Mouse (Mus musculus) cerebellum, adult 9-11 months (tissue): ENCODE results near the gene Zfp988.
"Not testable (repeated sequence)": the region's sequence is repeated elsewhere in the genome, so short reads cannot be mapped to it uniquely, and the experiment has no call there.

ENCODE experiments used
- DNase-seq: peaks from one replicate; pipeline ENCODE4 v3.0.0; 2022

Zfp988 gene

GRCm38 (mm10) chr4:147305436-147305835 is at the start of gene Zfp988:
Gene Zfp988, plus strand, starts transcription at chr4:147305674.
- not testable (repeated sequence) for DNase-seq

DNA sequence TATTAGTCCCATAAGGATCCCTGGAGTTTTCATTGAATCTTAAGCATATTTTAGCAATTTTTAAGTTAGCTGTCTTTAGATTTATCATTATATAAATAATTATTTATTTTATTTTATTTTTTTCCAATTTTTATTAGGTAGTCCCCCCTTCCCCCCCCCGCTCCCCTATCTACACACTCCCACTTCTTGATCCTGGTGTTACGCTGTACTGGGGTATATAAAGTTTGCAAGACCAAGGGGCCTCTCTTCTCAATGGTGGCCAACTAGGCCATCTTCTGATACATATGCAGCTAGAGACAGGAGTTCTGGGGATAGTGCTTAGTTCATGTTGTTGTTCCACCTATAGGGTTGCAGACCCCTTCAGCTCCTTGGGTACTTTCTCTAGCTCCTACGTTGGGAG is 42.8 kb upstream of the Zfp988 start:
- DNase-seq: not testable (repeated sequence)

DNA sequence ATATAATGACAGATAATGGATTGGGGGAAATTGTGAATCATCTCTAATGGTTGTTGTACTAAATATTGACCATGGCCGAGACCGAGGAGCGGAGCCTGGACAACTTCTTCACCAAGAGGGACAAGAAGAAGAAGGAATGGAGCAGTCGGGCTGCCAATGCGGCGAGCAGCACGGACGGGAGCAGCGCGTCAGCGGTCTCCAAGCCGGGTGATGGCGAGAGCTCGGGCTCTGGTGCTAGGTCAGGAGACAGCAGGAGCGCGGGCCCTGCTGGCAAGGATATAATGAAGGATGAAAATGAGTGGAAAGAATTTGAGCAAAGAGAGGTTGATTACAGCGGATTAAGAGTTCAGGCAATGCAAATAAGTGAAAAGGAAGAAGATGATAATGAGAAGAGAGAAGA is 38.2 kb upstream of the Zfp988 start:
- DNase-seq: not testable (repeated sequence)

GRCm38 (mm10) chr4:147268735-147269134 is 36.7 kb upstream of the Zfp988 start:
- DNase-seq: not testable (repeated sequence)

DNA sequence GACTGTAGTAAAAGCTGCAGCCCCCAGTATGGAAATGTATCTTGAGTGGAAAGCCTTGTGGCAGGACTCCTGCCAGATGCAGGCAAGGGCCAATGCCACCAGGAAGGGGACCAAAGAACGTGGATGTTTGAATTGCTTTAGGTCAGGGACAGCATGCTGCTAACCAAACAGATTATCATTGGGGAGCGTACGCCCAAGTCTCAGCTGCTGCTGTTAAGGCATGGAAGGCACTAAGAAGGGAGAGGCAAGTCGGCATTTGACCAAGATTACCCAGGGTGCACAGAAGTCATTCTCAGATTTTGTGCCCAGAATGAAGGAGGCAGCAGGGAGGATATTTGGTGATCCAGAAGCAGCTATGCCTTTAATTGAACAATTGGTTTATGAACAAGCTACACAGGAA is 35.4 kb upstream of the Zfp988 start:
- DNase-seq: not testable (repeated sequence)

DNA sequence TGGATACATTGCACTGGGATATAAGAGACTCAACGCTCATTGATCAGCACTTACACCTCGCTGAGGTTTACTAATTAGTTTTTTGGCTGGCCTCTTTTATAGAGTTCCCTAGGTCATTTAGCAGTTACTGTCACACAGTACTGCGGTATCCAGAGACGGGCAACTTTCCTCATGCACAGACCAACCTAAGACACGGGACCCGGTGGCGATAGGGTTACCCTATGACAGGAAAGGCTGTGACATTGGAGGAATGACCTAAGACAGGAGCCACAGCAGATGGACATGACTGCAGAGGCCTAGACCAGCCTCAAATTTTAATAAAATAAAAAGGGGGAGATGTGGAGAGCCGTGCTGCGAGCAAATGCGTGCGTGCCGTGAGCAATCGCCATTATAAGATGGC is 33.9 kb upstream of the Zfp988 start:
- not testable (repeated sequence) for DNase-seq

GRCm38 (mm10) chr4:147275021-147275772 is 30.3 kb upstream of the Zfp988 start:
- not testable (repeated sequence) for DNase-seq

DNA sequence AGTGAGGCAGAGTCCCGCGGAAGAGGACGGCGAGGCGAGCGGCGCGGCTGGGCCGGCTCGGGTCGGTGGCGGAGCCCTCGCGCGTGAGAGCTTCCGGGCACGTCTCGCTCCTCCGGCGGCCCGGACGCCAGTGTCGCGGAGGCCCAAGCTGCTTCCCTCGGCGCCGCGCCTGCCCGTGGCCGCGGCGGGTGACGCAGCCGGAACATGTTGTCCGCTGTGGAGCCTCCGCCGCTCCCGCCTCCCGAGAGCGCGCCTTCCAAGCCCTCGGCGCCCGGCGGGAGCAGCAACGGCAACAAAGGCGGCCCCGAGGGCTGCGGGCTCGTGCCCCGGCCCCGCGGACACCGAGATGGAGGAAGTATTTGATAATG is 29.7 kb upstream of the Zfp988 start:
- not testable (repeated sequence) for DNase-seq

DNA sequence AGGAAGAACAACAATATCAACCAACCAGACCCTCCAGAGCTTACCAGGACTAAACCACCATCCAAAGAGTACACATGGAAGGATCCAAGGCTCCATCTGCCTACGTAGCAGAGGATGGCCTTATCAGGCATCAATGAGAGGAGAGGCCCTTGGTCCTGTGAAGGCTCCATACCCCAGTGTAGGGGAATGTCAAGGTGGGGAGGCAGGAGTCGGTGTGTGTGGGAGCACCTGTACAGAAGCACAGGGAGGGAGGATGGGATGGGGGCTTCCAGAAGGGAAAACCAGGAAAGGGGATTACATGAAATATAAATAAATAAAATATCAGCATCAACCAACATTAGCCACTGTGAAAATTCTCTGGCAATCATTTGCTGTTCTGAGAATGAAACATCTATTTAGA is 25.1 kb upstream of the Zfp988 start:
- DNase-seq: not testable (repeated sequence)

DNA sequence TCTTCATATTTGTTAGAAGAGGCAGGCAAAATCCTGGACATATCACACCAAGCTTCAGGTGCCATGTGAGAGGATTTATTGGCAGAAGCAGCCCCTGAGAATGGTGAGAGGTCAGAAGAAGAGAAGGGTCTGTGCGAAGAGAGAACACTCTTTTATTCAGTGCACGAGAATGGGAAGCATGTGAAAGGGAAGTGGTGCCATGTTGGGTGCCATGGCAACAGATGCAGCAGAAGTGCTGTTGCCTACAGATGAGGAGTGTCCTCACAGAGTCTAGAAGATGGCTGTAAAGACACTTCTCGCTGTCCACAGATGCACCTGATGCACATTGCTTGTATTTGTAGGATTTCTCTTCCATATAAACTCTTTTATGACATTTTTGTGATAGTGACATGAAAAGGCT is 6.9 kb upstream of the Zfp988 start:
- not testable (repeated sequence) for DNase-seq

DNA sequence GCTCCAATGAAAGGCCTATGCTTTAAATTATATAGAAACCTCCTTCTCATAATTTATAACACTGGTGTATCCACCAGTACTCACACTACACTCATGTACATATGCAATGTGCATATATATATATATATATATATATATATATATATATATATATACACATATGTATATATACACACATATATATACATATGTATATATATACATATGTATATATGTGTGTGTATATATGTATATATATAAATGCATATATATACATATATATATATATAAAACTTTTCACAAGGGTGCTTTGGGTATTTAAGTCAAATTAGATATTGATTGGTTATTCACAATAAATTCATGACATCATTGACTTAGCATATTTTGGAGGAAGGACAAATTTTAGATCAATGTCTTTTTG is 3.1 kb upstream of the Zfp988 start:
- DNase-seq: not testable (repeated sequence)

- not testable (repeated sequence) for DNase-seq
These were observed 29.7 kb downstream of the Zfp988 start for GRCm38 (mm10) chr4:147335036-147335690.

DNA sequence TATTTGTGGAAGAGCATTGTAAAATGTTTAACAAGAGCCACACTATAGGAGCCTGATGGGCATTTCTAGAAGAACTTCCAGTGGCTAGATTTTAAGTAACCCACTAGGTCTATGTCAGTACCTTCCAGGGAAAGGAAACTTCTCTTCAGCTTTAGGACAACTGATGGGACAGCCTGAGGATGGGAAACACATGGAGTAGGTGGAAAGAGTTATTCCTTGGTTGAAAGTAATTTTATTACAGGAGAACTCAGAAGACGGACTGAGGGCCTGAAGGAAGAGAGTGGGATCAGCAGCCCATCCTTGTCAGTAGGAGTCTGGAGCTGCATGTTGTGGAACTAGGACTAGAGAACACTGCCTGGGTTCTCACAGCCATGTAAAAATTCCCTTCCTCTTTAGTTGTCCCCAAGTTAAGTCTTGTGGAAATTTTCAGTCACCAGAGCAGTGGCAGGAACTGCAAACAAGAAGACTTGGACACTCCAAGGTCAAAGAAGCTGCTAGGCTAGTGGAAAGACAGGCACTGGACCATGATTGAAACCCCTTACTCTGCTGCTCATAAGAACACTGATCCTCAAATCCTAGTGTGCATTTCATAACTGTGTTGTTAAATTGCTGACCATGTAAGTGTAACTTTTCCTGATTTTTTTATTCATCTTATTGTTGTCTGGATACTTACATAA is 30.4 kb downstream of the Zfp988 start:
- DNase-seq: not testable (repeated sequence)

- not testable (repeated sequence) for DNase-seq
These were observed 31.1 kb downstream of the Zfp988 start for GRCm38 (mm10) chr4:147336368-147337195.

DNA sequence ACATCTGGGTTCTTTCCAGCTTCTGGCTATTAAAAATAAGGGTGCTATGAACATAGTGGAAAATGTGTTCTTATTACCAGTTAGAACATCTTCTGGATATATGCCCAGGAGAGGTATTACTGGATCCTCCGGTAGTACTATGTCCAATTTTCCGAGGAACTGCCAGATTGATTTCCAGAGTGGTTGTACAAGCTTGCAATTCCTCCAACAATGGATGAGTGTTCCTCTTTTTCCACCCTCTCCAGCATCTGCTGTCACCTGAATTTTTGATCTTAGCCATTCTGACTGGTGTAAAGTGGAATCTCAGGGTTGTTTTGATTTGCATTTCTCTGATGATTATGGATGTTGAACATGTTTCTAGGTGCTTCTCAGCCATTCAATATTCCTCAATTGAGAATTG is 32.0 kb downstream of the Zfp988 start:
- DNase-seq: not testable (repeated sequence)

DNA sequence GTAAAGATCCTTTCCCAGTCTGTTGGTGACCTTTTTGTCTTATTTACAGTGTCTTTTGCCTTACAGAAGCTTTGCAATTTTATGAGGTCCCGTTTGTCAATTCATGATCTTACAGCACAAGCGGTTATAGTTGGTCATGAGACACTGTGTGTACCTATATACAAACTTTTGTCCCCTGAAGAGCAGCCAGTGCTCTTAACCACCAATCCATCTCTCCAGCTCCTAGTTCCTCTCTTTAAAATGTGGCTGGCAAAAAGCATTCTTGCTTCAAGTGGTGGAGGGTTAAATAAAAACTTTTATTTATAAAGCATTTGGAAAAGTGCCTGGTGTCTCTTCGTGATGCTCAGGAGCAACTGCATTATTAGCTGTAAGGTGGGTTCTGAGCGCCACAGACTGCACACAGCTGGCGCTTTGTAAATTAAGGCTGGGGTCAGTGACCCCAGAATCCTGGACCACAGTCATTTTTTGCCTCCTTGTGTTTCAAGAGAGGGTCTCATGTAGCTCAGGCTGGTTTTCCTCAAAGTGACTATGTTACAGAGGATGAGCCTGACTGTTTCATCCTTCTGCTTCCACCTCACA is 32.6 kb downstream of the Zfp988 start:
- no peak for DNase-seq

- DNase-seq: not testable (repeated sequence)
These were observed 33.2 kb downstream of the Zfp988 start for GRCm38 (mm10) chr4:147338706-147339105.

GRCm38 (mm10) chr4:147339601-147340219 is 34.2 kb downstream of the Zfp988 start:
- DNase-seq: not testable (repeated sequence)

DNA sequence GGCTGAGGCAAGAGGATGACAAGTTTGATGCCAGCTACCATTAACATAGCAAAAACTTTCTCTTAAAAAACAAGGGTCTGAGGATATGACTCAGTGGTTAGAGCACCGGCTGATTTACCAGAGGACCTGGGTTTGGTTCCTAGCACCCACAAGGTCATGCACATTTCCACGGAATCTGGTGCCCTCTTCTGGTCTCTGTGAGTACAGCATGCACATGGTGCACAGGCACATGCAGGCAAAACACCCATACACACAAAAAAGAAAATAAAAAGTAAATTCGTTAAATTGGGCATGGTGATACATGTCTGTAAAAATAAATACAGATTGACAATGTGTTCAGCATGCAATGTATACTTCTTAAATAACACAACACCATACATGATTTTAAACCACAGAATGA is 34.8 kb downstream of the Zfp988 start:
- not testable (repeated sequence) for DNase-seq

DNA sequence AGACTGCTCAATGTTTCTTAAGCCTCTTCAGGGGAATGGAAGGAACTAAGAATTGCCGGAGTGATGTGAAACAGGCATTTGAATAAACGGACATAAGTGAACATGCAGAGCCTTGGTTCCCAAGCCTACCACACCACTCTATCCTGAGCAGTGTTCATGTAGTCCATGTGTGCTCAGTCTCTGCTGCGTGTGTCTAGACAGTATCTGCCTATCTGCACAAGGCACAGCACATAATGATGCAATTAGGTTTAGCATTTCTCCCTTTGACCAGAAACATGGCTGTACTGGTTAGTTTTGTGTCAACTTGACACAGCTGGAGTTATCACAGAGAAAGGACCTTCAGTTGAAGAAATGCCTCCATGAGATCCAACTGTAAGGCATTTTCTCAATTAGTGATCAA is 35.4 kb downstream of the Zfp988 start:
- not testable (repeated sequence) for DNase-seq

- not testable (repeated sequence) for DNase-seq
These were observed 37.8 kb downstream of the Zfp988 start for GRCm38 (mm10) chr4:147343042-147343908.
